21 mouse cellular contexts compared by ENCODE assay signal in the genomic region with DNA sequence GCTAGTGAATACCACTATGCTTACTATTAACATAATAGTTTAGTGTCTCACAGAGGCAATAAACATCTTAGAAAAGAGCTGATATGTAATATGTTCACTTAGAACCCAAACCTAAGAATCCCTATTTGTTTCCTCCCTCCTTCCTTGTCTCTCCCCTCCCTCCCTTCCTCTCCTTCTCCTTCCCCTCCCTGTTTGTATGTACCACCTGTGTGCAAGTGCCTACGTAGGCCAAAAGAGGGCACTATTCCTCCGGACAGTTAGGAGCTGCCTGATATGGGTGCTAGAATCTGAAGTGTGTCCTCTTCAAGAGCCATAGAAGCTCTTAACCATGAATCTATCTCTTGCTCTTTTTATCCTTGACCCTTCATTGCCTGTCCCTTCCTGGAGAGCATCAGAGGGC.
DNase-seq lines count a peak whose midpoint lies in the region; ATAC-seq and TF ChIP-seq lines count a peak whose summit lies in the region.
"Had no signal": no experiment of that assay in that cellular context is flagged by ENCODE, and none has a peak within 500 bp of the region (broad histone marks: within the 10 kb centered on the region; RNA-seq: fewer than 3 reads in every experiment).

No protein-coding gene starts in this region.

- H3K4me1 ChIP-seq in intestine, postnatal 0 days (replicated peaks; ENCODE audit: control insufficient read depth, insufficient read depth, low read length), result no peaks in the 10 kb centered on the region
- H3K4me1 ChIP-seq in intestine, embryonic 16.5 days (ENCODE audit: control insufficient read depth, insufficient read depth, low read length), result no peaks in the 10 kb centered on the region
- no peaks in the 10 kb centered on the region for H3K4me1 ChIP-seq in E14TG2a.4 (replicated peaks; ENCODE audit: low read depth, low read length)
- H3K4me1 ChIP-seq: embryonic facial prominence, embryonic 12.5 days; embryonic facial prominence, embryonic 15.5 days; hindbrain, embryonic 12.5 days; hindbrain, embryonic 15.5 days had no signal

- no peak overlapping the region for H3K27ac ChIP-seq in intestine, postnatal 0 days (ENCODE audit: low read depth, low read length)
- no peak overlapping the region for H3K27ac ChIP-seq in intestine, embryonic 16.5 days (ENCODE audit: low read length)
- H3K27ac ChIP-seq: embryonic facial prominence, embryonic 12.5 days; embryonic facial prominence, embryonic 15.5 days; gastrocnemius, adult 2 months; hindbrain, embryonic 12.5 days; hindbrain, embryonic 15.5 days had no signal

- H3K9me3 ChIP-seq in intestine, postnatal 0 days (ENCODE audit: control insufficient read depth), result no peaks in the 10 kb centered on the region
- H3K9me3 ChIP-seq in intestine, embryonic 16.5 days (ENCODE audit: control insufficient read depth, low read length), result no peaks in the 10 kb centered on the region
- no peaks in the 10 kb centered on the region for H3K9me3 ChIP-seq in E14TG2a.4 (ENCODE audit: low read length)
- H3K9me3 ChIP-seq: embryonic facial prominence, embryonic 12.5 days; embryonic facial prominence, embryonic 15.5 days; hindbrain, embryonic 12.5 days; hindbrain, embryonic 15.5 days had no signal

- no peak overlapping the region for H3K9ac ChIP-seq in intestine, postnatal 0 days (ENCODE audit: low read depth, low read length)
- no peak overlapping the region for H3K9ac ChIP-seq in intestine, embryonic 16.5 days (ENCODE audit: low read depth, low read length)
- H3K9ac ChIP-seq: embryonic facial prominence, embryonic 12.5 days; embryonic facial prominence, embryonic 15.5 days; forebrain, postnatal 0 days; hindbrain, embryonic 12.5 days; hindbrain, embryonic 15.5 days had no signal

- peak; percentile 24 for TF ChIP-seq CTCF in intestine, postnatal 0 days (IDR thresholded peaks at IDR 0.05; ENCODE audit: low read depth)
- peak; percentile 58 for TF ChIP-seq CTCF in E14TG2a.4 (conservative IDR thresholded peaks at IDR 0.05; ENCODE audit: low read length)

- ATAC-seq in intestine, postnatal 0 days, result no peak
- no peak for ATAC-seq in intestine, embryonic 16.5 days
- ATAC-seq in activated CD4-positive, CD25-positive, alpha-beta regulatory T cell, adult 4 months, result no peak
- ATAC-seq: forebrain, embryonic 14.5 days; forebrain, postnatal 0 days had no signal

- H3K4me3 ChIP-seq in intestine, postnatal 0 days (ENCODE audit: low read depth, low read length), result no peak overlapping the region
- H3K4me3 ChIP-seq in intestine, embryonic 16.5 days (ENCODE audit: low read length), result no peak overlapping the region
- H3K4me3 ChIP-seq in E14TG2a.4 (replicated peaks; ENCODE audit: low read length), result no peak overlapping the region
- H3K4me3 ChIP-seq: embryonic facial prominence, embryonic 12.5 days; embryonic facial prominence, embryonic 15.5 days; gastrocnemius, adult 2 months; hindbrain, embryonic 12.5 days; hindbrain, embryonic 15.5 days had no signal

- no peak overlapping the region for H3K4me2 ChIP-seq in intestine, postnatal 0 days (replicated peaks; ENCODE audit: low read depth)
- H3K4me2 ChIP-seq in intestine, embryonic 16.5 days (ENCODE audit: low read depth, low read length), result no peak overlapping the region
- H3K4me2 ChIP-seq: embryonic facial prominence, embryonic 12.5 days; embryonic facial prominence, embryonic 15.5 days; heart, embryonic 11.5 days; hindbrain, embryonic 12.5 days; hindbrain, embryonic 15.5 days had no signal

- no peaks in the 10 kb centered on the region for H3K27me3 ChIP-seq in intestine, postnatal 0 days (replicated peaks; ENCODE audit: control insufficient read depth, insufficient read depth, low read length)
- H3K27me3 ChIP-seq in intestine, embryonic 16.5 days (replicated peaks; ENCODE audit: control insufficient read depth, insufficient read depth, low read length), result no peaks in the 10 kb centered on the region
- H3K27me3 ChIP-seq in E14TG2a.4 (ENCODE audit: insufficient read depth, low read length), result peaks cover 4% of the 10 kb centered on the region; the same call in 1 of the 2 replicates
- H3K27me3 ChIP-seq: embryonic facial prominence, embryonic 12.5 days; embryonic facial prominence, embryonic 15.5 days; hindbrain, embryonic 12.5 days; hindbrain, embryonic 15.5 days had no signal

- 93% methylated on average over 2 of the region's 2 CpGs for WGBS in intestine, postnatal 0 days
- WGBS in intestine, embryonic 16.5 days, result 91% methylated on average over 2 of the region's 2 CpGs

- H3K36me3 ChIP-seq in intestine, postnatal 0 days (ENCODE audit: control insufficient read depth, insufficient read depth), result no peaks in the 10 kb centered on the region
- no peaks in the 10 kb centered on the region for H3K36me3 ChIP-seq in intestine, embryonic 16.5 days (ENCODE audit: control insufficient read depth, insufficient read depth, low read length)
- H3K36me3 ChIP-seq in E14TG2a.4 (ENCODE audit: insufficient read depth, low read length), result no peaks in the 10 kb centered on the region
- H3K36me3 ChIP-seq: embryonic facial prominence, embryonic 12.5 days; embryonic facial prominence, embryonic 15.5 days; hindbrain, embryonic 12.5 days; hindbrain, embryonic 15.5 days had no signal

- peak; percentile 37 for DNase-seq in R1 (ENCODE audit: low read depth, low spot score)
- no peak for DNase-seq in layer of hippocampus, postnatal 10 days (ENCODE audit: low spot score in 2 of 2)
- DNase-seq: adrenal gland, adult 8-10 months; adrenal gland, postnatal 25 days; cerebellum, adult 11-12 months; cerebellum, adult 8-10 months; cerebellum, postnatal 14 days; forebrain, postnatal 0 days; gastrocnemius, adult 2 months; gastrocnemius, postnatal 14 days; heart, adult 11 months had no signal
